Mouse (Mus musculus): Measurements from ENCODE around the gene Cela2a.

The Cela2a gene

GRCm38 (mm10) chr4:141826060-141826459 is at the start of gene Cela2a:
Gene Cela2a, minus strand, starts transcription at chr4:141826160.
- peak; percentile 60 for DNase-seq

- DNase-seq, result no peak
Measured at GRCm38 (mm10) chr4:141875481-141876108, 49.6 kb upstream of the Cela2a start.

- peak; percentile 99 for DNase-seq
Measured at GRCm38 (mm10) chr4:141874601-141875460, 48.9 kb upstream of the Cela2a start, which contains the start of gene Efhd2. Gene Efhd2, minus strand, starts transcription at chr4:141874920.

GRCm38 (mm10) chr4:141874111-141874600 is 48.2 kb upstream of the Cela2a start:
- DNase-seq, result peak; percentile 94

GRCm38 (mm10) chr4:141872977-141873376 is 47.0 kb upstream of the Cela2a start:
- peak; percentile 98 for DNase-seq

- DNase-seq, result peak; percentile 98
Measured at GRCm38 (mm10) chr4:141871909-141872308, 45.9 kb upstream of the Cela2a start.

GRCm38 (mm10) chr4:141871333-141871725 is 45.4 kb upstream of the Cela2a start:
- peak; percentile 95 for DNase-seq

DNA sequence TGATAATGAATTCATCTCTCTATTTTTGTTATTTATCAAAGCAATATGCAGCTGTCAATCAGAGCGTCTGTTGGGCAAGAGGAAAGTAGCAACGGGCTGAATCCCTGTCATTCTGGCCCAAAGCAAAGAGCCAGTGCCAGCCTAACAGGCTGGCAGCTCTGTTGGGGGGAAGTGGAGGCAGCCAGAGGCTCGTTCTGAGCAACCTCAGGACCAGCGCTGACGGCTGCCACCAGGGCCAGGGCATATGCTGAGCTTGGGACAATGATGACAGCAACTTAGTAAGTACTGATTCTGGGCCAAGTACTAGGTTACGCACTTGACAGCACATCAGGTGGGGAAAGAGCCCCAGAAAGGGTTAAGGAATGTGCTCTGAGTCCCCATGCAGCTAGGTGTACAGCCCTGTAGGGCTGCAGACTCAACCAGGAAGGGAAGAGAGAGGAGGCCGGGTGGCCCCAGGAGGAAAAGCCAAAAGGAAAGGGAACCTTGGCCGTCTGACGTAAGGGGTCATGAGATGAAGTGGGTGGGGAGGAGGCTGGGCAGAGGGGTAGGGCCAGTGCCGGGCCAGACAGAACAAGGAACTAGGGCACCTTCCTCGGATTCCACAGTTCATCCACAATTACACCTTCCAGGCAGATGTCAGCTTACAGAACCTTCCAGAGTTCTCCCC is 44.8 kb upstream of the Cela2a start:
- peak; percentile 99 for DNase-seq

DNA sequence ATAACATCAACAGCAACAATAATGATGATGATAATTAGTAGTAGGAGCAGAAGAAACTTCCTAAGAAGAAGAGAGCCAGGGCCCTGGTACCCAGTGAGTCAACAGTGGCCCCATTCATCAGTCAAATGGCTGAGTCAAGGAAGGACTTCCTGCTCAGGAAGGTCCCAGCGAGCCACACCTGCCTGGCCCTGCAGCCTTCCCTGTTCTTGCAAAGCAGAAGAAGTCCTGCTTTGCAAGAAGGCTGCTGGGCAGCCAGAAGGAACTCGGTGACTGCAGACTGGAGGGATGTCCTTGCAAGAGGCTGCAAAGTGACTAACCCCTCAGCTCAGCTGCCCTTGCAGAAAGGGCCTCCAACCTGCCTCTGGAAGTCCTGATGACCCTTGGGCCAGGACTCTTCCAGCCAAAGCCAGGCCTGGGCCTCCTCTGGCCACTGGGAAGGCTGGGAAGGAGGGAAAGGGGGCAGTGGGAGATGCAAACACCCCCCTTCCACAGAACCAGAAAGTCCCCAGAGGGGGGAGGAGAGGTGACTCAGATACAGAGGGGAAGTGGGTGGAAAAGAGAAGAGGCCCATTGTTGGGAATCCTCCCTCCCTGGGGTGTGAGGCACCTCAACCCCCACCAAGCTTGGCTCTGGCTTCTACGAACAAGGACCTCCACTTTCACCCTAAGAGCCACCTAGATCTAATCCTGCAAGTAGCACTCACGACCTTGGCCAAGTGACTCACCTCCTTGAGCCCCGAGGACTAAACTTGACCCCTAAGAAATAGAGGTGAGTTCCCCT is 43.7 kb upstream of the Cela2a start:
- peak; percentile 94 for DNase-seq

- DNase-seq, result peak; percentile 94
Measured at GRCm38 (mm10) chr4:141868051-141868450, 42.1 kb upstream of the Cela2a start.

DNA sequence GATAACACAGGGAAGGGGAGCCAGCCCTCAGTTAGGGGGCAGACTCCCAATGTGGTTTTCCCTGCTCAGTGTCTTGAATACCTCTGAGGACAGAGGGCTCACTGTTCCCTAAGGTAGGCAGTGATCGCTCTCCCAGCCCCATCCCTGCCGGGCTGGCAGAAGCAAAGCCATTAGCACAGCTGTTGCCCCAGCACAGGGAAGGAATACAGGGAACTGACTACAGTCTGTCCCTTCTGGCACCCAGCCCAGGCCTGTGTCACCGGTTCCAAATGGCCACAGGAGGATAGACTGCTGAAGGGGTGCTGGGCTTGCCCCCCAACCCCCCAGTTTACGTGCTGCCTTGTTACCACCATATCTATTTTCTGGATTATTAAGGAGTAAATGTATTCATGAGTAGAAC is 41.5 kb upstream of the Cela2a start:
- peak; percentile 97 for DNase-seq

- peak; percentile 94 for DNase-seq
Measured at GRCm38 (mm10) chr4:141866933-141867490, 41.1 kb upstream of the Cela2a start.

DNA sequence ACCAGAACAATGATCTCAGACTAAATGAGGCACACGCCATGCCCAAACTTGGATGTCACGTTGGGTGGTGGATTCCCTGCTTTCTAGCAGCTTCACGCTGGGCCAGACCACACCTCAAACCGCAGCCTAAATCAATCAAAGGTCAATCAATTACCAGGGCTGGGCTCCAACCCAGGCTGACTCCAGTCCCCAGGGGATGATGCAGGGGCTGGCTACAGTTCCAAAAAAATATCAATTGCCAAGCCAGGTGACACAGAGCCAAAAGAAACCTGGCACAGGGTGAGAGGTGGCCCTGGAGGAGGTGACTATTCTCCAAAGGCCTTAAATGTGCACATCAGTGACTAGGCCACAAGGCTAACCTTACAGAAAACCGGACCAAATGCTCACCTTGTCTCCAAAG is 39.6 kb upstream of the Cela2a start:
- peak; percentile 93 for DNase-seq

DNA sequence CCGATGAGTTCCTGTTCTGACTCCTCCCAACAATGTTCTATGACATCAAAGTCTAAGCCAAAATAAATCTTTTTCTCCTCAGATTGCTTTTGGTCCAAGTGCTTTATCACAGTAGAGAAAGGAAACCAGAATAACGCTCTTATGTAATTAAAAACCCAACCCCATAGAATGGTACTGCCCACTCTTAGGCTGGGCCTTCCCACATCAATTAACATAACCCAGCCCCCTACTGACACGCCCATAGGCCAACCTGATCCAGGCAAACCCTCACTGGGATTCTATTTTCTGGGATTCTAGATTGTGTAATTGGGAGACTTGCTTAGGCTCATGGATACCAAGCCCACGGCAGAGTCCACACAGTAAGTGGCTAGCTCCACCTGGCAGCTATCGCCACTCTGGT is 39.0 kb upstream of the Cela2a start:
- DNase-seq, result peak; percentile 95

GRCm38 (mm10) chr4:141864506-141864905 is 38.5 kb upstream of the Cela2a start:
- DNase-seq, result peak; percentile 87

- DNase-seq, result peak; percentile 91
Measured at GRCm38 (mm10) chr4:141863726-141864280, 37.8 kb upstream of the Cela2a start.

DNA sequence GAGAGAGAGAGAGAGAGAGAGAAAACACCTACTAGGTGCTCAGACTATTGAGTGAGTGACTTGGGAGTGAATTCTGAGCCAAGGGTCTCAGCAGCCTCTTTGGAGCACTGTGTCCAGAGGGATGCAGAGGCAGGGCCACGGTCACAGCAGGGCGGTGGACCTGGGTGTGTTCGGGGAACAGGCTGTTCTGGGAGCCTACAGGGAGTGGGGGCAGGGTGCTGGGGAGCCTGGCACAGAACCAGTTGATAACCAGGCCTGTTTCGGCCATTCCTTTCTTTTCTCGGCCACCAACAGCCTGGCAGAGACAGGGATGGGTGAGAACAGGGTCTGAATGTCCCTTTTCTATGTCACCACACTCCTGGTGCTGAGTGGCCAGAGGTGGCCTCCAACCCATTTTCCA is 36.9 kb upstream of the Cela2a start:
- peak; percentile 94 for DNase-seq

DNA sequence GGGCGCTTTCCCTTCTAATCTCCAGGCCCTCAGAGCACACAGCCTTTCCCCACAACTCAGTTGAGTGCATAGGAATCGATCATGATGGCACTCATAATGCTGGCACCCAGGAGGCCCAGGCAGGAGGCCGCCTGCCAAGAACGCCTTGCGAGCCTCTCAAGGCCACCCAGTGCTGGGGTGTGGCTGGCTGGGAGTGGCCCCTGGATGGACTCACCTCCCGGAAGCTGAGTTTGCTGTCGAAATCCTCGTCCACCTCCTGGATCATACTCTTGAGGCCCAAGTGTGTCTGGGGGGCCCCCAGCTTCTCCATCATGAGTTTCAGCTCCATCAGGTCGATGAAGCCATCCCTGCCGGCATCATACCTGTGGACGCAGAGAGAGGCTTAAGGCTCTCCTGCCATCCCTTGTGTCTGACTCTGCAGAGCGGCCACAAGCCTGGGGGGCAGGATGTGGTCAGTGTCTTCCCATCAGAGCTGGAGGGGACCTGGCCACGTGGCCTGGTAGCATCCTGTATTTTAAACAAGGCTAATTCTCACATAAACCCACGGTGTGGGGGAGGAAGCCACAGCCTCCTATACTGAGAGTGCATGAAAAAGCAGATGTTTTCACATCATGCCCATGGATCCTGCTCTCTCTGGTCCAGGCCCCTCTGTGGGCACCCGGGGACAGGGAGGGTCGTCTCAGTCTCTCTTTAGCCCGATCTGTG is 35.8 kb upstream of the Cela2a start:
- DNase-seq, result peak; percentile 89

GRCm38 (mm10) chr4:141860246-141860841 is 34.4 kb upstream of the Cela2a start:
- peak; percentile 94 for DNase-seq

DNA sequence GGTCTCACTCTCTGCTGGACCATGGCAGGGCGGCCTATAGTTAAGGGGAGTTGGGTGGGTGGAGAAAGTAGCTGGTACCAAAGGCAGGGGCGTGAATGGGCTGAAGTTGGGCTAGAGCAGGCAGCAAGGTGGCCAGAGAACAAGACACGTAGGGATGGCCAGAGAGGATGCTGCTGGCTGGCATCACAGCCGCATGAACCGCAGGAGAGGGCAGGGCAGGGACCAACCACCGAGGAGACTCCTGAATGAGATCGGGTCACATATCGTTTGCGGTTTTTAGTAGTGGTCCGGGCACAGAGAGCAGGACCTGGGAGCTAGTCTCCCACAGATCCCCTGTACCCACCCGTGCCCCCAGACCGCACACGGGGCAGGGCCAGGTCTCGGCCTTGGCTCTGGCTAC is 33.4 kb upstream of the Cela2a start:
- DNase-seq, result peak; percentile 90

DNA sequence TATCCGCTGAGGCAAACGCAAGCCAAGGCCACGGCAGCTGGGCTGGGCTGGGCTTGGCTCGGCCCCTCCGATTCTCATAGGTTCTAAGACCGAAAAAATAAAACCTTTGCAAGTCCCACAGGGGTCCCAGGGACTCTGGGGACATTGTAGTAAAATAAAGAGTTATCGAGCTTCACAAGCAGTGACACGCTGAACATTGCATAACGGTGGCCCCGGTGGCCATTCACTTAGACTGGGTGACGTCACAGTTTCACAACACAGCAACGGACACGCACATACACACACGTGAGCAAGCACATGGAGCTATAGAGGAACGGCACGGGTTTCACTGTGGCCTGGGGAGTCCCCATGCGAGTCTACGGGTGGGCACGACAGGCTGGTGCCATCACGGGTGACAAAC is 32.5 kb upstream of the Cela2a start:
- DNase-seq, result peak; percentile 98

Measured in heart, adult 11 months (tissue).